Mouse (Mus musculus) neural tube, embryonic 15.5 days (tissue): Measurements from ENCODE around the gene Zfr2. TPM values are rescaled to one million over a fixed set of nuclear protein-coding genes. Genes with fewer than 3 reads are reported as not detected.

Experiments used
- ATAC-seq: fragments of 200-750 bp; cut with Nextera tagmentation; 2 replicates; pipeline ENCODE4 v1.8.0; 2017; ENCODE audit warnings: mild to moderate bottlenecking, moderate TSS enrichment, moderate library complexity; ENCODE audit not compliant: low FRiP score
- H3K27ac ChIP-seq: fragments of 300-500 bp; sonication (generic); replicated peaks from 2 replicates; pipeline ENCODE4 v1.5.1; 2015; ENCODE audit warnings: mild to moderate bottlenecking, inconsistent platforms
- H3K27me3 ChIP-seq: fragments of 300-500 bp; sonication (generic); replicated peaks from 2 replicates; pipeline ENCODE4 v1.6.1; 2015; ENCODE audit warnings: inconsistent platforms
- H3K36me3 ChIP-seq: fragments of 300-500 bp; sonication (generic); 2 replicates; pipeline ENCODE4 v1.6.1; 2015; ENCODE audit warnings: inconsistent platforms
- H3K4me1 ChIP-seq: fragments of 300-500 bp; sonication (generic); 2 replicates; pipeline ENCODE4 v1.6.1; 2015; ENCODE audit warnings: inconsistent platforms
- H3K4me2 ChIP-seq: fragments of 300-500 bp; sonication (generic); 2 replicates; pipeline ENCODE4 v1.6.1; 2015; ENCODE audit warnings: inconsistent platforms, mild to moderate bottlenecking, moderate library complexity
- H3K4me3 ChIP-seq: fragments of 300-500 bp; sonication (generic); replicated peaks from 2 replicates; pipeline ENCODE4 v1.5.1; 2015; ENCODE audit warnings: mild to moderate bottlenecking, inconsistent platforms
- H3K9ac ChIP-seq: fragments of 300-500 bp; sonication (generic); replicated peaks from 2 replicates; pipeline ENCODE4 v1.6.1; 2015; ENCODE audit warnings: mild to moderate bottlenecking, inconsistent platforms
- H3K9me3 ChIP-seq: fragments of 300-500 bp; sonication (generic); replicated peaks from 2 replicates; pipeline ENCODE4 v1.6.1; 2016; ENCODE audit warnings: inconsistent platforms
- WGBS: fragments of 180-500 bp; shearing (Covaris S2); methylation state at CpG from one replicate; pipeline ENCODE4 v1.1.7; 2015; ENCODE audit warnings: mixed read lengths; 5-methylcytosine and 5-hydroxymethylcytosine counted together
- polyA plus RNA-seq: library from polyadenylated mRNA; unstranded; fragments of >200 nt; fragmentation: Nextera tagmentation; extraction: Ambion mirVana; gene quantifications from 2 replicates; pipeline ENCODE4 v1.2.1, GENCODE M21; 2015

Zfr2 gene
- polyA plus RNA-seq, 1 experiment from 2014 or later: 31.9 TPM

DNA sequence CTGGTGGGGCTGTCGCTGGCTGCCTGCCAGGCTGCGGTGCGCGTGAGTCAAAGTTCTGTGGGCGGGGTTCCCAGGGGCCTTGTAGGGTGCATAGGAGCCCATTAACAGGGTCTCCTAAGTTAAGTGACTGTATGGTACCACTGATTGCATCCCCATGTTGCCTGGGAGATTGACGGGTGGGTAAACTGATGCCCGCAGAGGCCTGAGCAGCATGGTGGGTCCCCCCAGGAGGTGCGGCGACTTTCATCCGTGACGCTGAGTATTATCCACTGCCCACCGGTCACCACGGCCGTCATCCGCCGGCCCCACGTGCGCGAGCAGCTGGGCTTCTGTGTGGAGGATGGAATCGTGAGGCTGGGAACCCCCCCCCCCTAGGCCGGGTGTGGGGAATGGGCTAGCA, 39.4 kb downstream of the Zfr2 start:
- no peaks in the 10 kb centered on the region for H3K9me3 ChIP-seq
- peaks cover 32% of the 10 kb centered on the region for H3K36me3 ChIP-seq
- H3K27me3 ChIP-seq: no peaks in the 10 kb centered on the region
- H3K4me1 ChIP-seq: peaks cover 17% of the 10 kb centered on the region
- no peak overlapping the region for H3K9ac ChIP-seq
- H3K27ac ChIP-seq: no peak overlapping the region
- ATAC-seq: no peak
- H3K4me3 ChIP-seq: no peak overlapping the region
- H3K4me2 ChIP-seq: no peak overlapping the region
- 94% methylated on average over 21 of the region's 21 CpGs for WGBS

DNA sequence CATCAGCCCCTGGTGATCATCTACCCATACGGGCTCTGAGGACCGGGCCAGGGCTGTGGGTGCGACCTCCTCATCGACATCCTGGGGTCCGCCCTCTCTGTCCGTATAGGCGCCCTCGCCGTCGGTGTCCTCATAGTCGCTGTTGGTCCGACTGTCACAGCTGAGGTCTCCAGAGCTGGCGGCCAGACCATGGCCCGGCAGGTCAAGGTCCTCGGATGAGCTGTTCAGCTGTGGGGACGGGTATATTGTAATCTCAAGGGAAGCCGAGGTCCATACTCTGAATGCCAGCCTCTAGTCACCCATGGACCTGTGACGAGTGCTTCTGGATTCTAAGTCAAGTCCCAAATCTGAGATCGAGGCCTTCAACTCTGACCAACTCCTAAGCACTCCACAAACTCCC, 40.9 kb downstream of the Zfr2 start:
- H3K4me3 ChIP-seq: no peak overlapping the region
- WGBS: 95% methylated on average over 19 of the region's 19 CpGs
- H3K4me2 ChIP-seq: no peak overlapping the region
- H3K9ac ChIP-seq: no peak overlapping the region
- H3K9me3 ChIP-seq: no peaks in the 10 kb centered on the region
- 0 out of 2 replicates have a peak, but pooled peaks cover 3% of the 10 kb centered on the region for H3K27me3 ChIP-seq
- no peak for ATAC-seq
- no peak overlapping the region for H3K27ac ChIP-seq
- peaks cover 32% of the 10 kb centered on the region for H3K36me3 ChIP-seq
- peaks cover 6% of the 10 kb centered on the region for H3K4me1 ChIP-seq

DNA sequence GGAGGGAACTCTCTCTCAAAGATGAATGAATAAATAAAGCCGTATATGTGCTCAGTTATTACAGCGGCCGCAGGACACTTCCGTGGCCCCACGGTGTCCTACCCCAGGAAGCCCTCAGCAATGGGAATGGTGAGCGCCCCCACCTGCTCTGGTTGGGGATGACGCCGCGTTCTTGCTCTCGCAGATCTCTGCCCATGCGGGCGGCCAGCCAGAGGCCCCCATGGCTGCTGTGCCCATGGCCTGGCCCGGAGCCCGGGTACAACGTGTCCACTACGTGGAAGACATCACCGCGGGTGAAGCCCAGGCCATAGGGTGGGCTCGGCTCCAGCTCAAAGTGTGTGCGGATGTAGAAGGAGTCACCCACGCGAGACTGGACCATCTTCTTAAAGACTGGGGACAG, 44.7 kb downstream of the Zfr2 start:
- ATAC-seq: no peak
- 85% methylated on average over 22 of the region's 22 CpGs for WGBS

DNA sequence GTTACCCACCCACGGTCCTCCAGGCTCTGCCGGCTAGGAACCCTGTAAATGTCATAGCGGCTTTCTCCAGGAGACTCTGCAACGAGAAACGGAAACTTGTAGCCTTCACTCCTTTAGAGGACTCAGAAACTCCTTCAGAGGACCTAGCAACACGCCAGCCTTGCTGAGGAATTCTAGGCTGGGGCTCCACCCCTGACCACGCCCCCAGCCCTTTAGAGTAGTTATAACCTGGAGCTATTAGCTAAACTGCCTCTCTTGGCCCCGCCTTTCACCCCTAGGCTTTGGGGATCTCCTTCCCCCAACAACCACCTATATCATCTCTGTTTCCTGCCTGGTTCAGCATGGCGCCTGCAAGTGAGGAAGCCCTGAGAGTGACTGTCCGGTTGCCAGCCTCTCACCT, 46.5 kb downstream of the Zfr2 start:
- H3K27ac ChIP-seq: no peak overlapping the region
- 31% methylated on average over 10 of the region's 10 CpGs for WGBS
- no peaks in the 10 kb centered on the region; the same call in 1 of the 2 replicates for H3K36me3 ChIP-seq
- H3K9me3 ChIP-seq: no peaks in the 10 kb centered on the region
- no peak overlapping the region for H3K4me2 ChIP-seq
- no peak overlapping the region for H3K4me3 ChIP-seq
- ATAC-seq: no peak
- no peaks in the 10 kb centered on the region for H3K4me1 ChIP-seq
- H3K27me3 ChIP-seq: peaks cover 23% of the 10 kb centered on the region
- H3K9ac ChIP-seq: no peak overlapping the region

More for the DNA sequence above, 44.7 kb downstream of the Zfr2 start:
- Histone ChIP-seq H3K36me3 (peaks cover 9% of the 10 kb centered on the region), H3K27me3 (peaks cover 7% of the 10 kb centered on the region), H3K9me3 (no peaks in the 10 kb centered on the region), H3K4me1 (no peaks in the 10 kb centered on the region), H3K4me3 (no peak overlapping the region), H3K4me2 (no peak overlapping the region), H3K9ac (no peak overlapping the region), H3K27ac (no peak overlapping the region)

DNA sequence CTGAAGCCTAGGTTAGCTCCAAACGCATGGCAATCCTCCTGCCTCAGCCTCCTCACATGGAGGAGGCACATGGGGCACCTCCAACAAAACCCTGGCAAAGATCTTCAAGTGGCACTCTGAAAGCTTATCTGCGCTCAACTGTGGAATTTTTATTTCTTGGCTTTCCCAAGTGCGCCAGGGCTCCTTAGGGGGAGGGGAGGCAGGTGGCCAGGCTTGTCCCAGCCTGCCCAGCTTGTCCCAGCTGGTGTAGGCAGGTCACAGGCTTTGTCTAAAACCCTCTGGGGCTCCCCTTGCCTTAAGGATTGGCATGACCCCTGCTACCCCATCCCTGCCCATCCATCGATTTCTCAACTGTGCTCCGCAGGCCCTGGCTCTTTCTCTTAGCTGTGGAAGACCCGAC, 51.2 kb downstream of the Zfr2 start:
- H3K36me3 ChIP-seq: no peaks in the 10 kb centered on the region
- H3K4me3 ChIP-seq: no peak overlapping the region
- 47% methylated on average over 6 of the region's 6 CpGs for WGBS
- H3K27ac ChIP-seq: no peak overlapping the region
- no peaks in the 10 kb centered on the region for H3K9me3 ChIP-seq
- no peak overlapping the region for H3K9ac ChIP-seq
- H3K4me1 ChIP-seq: peaks cover 13% of the 10 kb centered on the region
- no peak for ATAC-seq
- H3K4me2 ChIP-seq: no peak overlapping the region
- peaks cover 41% of the 10 kb centered on the region for H3K27me3 ChIP-seq

DNA sequence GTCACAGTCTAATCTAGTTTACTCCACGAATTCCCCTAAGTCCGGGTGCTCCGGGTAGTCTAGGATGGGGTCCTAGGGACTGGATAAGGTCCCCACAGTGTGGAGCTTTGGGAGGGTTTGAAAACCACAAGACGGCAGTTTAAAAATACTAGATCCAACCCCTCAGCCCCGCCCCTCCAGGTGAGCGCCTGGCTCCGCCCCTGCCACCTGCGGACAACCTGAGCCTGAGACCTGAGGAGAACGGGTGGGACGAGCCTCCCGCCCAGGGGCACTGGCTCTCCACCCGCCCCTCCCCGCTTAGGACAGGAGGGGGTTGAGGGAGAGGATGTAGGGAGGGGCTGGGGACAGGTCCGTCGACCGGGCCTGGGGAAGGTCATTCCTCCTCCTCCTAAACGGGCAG, 51.8 kb downstream of the Zfr2 start:
- ATAC-seq: no peak
- Histone ChIP-seq H3K27me3 (peaks cover 44% of the 10 kb centered on the region), H3K27ac (no peak overlapping the region), H3K4me1 (peaks cover 16% of the 10 kb centered on the region), H3K36me3 (no peaks in the 10 kb centered on the region), H3K9ac (no peak overlapping the region), H3K9me3 (no peaks in the 10 kb centered on the region), H3K4me3 (peak overlapping the region; percentile 51; the same call in 1 of the 2 replicates), H3K4me2 (peak overlapping the region; percentile 94; the same call in 1 of the 2 replicates)
- 17% methylated on average over 17 of the region's 17 CpGs for WGBS

DNA sequence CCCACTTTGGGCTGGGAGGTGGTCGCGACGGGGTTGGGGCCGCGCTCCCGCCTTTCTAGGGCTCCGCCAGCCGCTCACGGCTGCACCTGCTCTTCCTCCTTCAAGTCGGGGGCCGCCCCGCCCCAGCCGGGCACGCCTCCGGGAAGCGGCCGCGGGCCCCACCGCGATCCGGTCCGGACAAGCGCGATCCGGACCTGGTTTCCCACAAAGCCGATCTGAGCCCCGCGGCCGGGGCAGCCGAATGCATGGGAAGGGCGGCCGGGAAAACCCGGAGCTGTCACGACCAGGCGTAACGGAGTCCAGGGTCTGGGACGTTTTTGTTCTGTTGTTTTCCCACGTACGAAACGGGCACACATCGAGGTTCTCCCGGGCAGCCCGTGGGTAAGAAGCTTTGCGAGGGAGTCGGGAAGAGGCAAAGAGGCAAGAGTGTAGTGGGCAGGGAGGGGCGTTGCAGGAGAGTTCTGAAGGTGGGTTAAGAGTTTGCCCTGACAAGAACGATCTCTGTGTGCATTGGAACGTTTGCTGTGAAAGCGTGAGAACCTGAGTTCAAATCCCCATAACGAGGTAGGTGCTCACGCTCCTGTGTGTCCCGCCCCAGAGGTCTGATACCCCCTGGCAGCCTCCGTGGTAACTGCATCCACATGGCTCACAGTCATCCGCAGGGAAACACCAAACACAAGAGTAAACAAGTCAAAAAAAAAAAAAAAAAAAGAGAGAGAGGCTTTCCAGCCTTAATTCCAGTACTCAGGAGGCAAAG, 52.9 kb downstream of the Zfr2 start:
- ATAC-seq: peak; percentile 67
- Histone ChIP-seq H3K4me2 (peak overlapping the region; percentile 94), H3K27me3 (peaks cover 51% of the 10 kb centered on the region), H3K9ac (peak overlapping the region; percentile 55), H3K9me3 (no peaks in the 10 kb centered on the region), H3K36me3 (no peaks in the 10 kb centered on the region), H3K27ac (no peak overlapping the region), H3K4me1 (peaks cover 27% of the 10 kb centered on the region), H3K4me3 (peak overlapping the region; percentile 51)
- 3% methylated on average over 54 of the region's 54 CpGs for WGBS

DNA sequence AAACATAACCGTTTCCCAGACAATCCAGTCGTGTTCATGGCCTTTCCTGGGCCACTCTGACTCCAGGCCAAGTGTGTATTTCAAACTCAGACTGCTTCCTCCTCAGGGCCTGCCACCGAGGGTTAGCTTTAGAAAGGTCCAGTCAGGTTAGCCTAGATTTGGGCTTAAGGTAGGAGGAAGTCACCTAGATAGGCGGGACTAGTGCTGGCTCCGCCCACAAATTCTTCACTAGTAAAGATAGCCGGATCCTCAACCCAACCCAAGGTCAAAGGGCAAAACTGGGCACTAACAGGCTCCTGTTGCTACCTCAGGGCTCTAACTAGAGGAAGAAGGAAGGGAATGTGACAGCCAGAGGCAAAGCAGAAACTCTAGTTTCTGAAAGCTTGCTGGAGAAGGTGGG, 53.6 kb downstream of the Zfr2 start:
- Histone ChIP-seq H3K36me3 (no peaks in the 10 kb centered on the region), H3K27me3 (peaks cover 57% of the 10 kb centered on the region), H3K4me1 (peaks cover 31% of the 10 kb centered on the region), H3K4me2 (no peak overlapping the region), H3K27ac (no peak overlapping the region), H3K9ac (no peak overlapping the region), H3K9me3 (no peaks in the 10 kb centered on the region), H3K4me3 (no peak overlapping the region)
- 53% methylated on average over 6 of the region's 6 CpGs for WGBS
- no peak for ATAC-seq

DNA sequence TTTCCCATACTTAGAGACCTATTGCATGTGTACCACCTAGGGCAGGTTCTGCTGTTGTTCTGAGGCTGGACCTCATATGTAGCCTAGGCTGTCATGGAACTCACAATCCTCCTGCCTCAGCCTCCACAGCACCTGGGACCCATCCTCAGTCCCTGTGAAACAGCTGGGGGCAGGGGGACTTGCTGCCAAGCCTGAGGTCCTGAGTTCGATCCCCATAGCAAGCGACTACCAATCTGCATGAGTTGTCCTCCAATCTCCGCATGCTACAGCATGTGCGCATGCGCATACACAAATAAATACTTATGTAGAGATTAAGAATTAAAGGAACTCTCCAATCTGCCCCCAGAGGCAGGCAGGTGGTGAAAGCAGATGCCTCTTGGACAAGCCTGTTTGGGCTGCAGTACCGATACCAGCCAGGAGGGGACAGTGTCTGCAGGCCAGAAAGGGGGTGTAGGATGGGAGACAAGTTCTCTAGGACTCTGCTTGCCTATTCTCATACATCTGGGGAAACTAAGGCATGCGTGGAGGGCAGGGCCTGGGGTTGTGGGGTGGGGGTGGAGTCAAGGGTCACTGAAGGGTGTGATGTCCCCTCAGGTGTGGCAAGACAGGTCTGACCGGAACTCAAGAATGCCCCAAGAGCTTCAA, 54.7 kb downstream of the Zfr2 start:
- ATAC-seq: no peak
- Histone ChIP-seq H3K4me3 (no peak overlapping the region), H3K4me1 (peaks cover 31% of the 10 kb centered on the region), H3K4me2 (no peak overlapping the region), H3K27ac (no peak overlapping the region), H3K9ac (no peak overlapping the region), H3K36me3 (no peaks in the 10 kb centered on the region), H3K27me3 (peaks cover 57% of the 10 kb centered on the region), H3K9me3 (no peaks in the 10 kb centered on the region)
- 72% methylated on average over 8 of the region's 8 CpGs for WGBS

DNA sequence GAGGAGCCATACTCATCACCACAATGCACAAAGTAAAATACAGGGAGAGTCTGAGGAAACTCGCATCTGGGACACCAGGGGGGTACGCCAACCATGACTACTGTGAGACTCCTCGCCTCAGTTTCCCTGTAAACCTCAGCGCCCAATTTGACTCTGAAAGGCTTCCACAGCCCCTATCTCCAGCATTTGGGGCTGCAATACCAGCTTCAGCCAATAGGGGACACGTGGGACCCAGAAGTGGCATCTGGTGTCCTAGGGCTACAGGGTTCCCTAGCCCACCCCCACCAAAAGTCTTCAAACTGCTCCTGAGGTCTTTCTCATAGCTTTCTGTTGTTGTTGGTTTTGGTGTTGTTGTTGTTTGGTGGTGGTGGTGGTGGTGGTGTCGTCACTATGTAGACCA, 55.6 kb downstream of the Zfr2 start:
- WGBS: 38% methylated on average over 6 of the region's 6 CpGs
- Histone ChIP-seq H3K4me1 (peaks cover 33% of the 10 kb centered on the region), H3K27ac (no peak overlapping the region), H3K9ac (no peak overlapping the region), H3K36me3 (no peaks in the 10 kb centered on the region), H3K4me2 (no peak overlapping the region), H3K27me3 (peaks cover 50% of the 10 kb centered on the region), H3K9me3 (no peaks in the 10 kb centered on the region), H3K4me3 (no peak overlapping the region)
- no peak for ATAC-seq

DNA sequence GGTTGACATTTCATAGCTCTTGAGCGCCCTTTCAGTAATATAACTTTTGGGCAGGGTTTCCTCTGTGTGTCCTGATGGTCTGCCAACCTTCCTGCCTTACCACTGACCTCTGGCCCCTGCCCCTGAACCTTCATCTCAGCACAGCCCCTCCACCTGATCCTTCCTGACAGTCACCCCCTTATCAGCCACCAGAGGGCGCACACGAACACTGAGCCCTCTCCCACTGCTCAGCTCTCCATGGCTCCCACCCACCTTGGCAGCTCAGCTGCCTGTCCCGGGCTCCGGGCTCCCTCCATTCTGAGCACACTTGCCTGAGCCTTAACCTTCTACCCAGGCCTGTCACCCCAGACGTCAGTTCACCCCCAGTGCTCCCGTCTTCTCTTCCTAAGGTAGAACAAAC, 56.3 kb downstream of the Zfr2 start:
- H3K9ac ChIP-seq: no peak overlapping the region
- H3K27me3 ChIP-seq: peaks cover 43% of the 10 kb centered on the region
- no peak for ATAC-seq
- 6% methylated on average over 7 of the region's 7 CpGs for WGBS
- no peaks in the 10 kb centered on the region for H3K9me3 ChIP-seq
- H3K4me2 ChIP-seq: no peak overlapping the region
- H3K4me3 ChIP-seq: no peak overlapping the region
- peaks cover 39% of the 10 kb centered on the region for H3K4me1 ChIP-seq
- no peaks in the 10 kb centered on the region for H3K36me3 ChIP-seq
- no peak overlapping the region for H3K27ac ChIP-seq

DNA sequence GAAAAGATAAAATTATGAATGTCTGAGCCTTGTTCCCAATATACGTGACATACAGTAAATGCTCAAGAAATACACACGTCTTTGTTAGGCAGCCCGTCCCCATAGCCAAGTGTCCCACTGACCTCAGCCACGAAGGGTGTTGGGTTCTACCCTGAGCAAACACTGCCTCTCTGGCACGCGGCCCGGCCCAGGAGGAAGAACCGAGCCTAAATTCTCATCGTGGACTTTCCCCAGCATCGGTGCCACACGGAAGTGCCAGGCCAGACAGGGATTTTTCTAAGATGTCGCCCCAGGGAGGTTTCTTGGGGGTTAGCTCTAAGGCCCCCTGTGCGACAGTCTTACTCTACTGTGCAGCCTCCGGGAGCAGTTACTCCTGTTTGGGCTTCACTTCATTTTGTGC, 56.9 kb downstream of the Zfr2 start:
- H3K4me2 ChIP-seq: no peak overlapping the region
- no peaks in the 10 kb centered on the region for H3K36me3 ChIP-seq
- H3K4me1 ChIP-seq: peaks cover 44% of the 10 kb centered on the region
- no peak overlapping the region for H3K9ac ChIP-seq
- no peak for ATAC-seq
- no peak overlapping the region for H3K27ac ChIP-seq
- H3K27me3 ChIP-seq: peaks cover 38% of the 10 kb centered on the region
- 58% methylated on average over 14 of the region's 14 CpGs for WGBS
- H3K4me3 ChIP-seq: no peak overlapping the region
- H3K9me3 ChIP-seq: no peaks in the 10 kb centered on the region
